Mouse (Mus musculus) layer of hippocampus, adult 2 months (tissue): ENCODE measurements around the gene Nudt8. TPM values are rescaled to one million over a fixed set of nuclear protein-coding genes. Genes with fewer than 3 reads are reported as not detected.
"Not testable (repeated sequence)": the region's sequence is repeated elsewhere in the genome, so short reads cannot be mapped to it uniquely, and the experiment has no call there.

ENCODE experiments used
- DNase-seq, 2 experiments: peaks; one replicate each; pipeline ENCODE4 v3.0.0; 2022; ENCODE audit warnings: low spot score in 2 of 2
- H3K27ac ChIP-seq: fragments of 200-600 bp; 2 replicates; pipeline ENCODE4 v1.8.1; 2022
- H3K4me3 ChIP-seq: fragments of 200-600 bp; 2 replicates; pipeline ENCODE4 v1.8.1; 2022; ENCODE audit warnings: mild to moderate bottlenecking
- CTCF ChIP-seq: fragments of 200-600 bp; conservative IDR thresholded peaks from 2 replicates; pipeline ENCODE4 v1.8.1; 2022; ENCODE audit warnings: antibody characterized with exemption, mild to moderate bottlenecking, moderate library complexity
- long read RNA-seq, 2 experiments: library from polyadenylated mRNA; stranded (forward); transcript quantifications; one replicate each; pipeline ENCODE4 v2.0.0; 2021; ENCODE audit warnings: borderline mapping rate in 2 of 2
- total RNA-seq, 2 experiments: library from RNA; stranded (reverse); gene quantifications; 2 replicates each; pipeline ENCODE4 v1.2.3; 2021

Gene Nudt8
- total RNA-seq: 10 to 100 TPM; 10.2 to 10.7 TPM
- long read RNA-seq, experiment 1, partial matches to known transcripts: 0 of 2 reads
- long read RNA-seq, experiment 1, other reads (novel, unspliced or antisense): 0 of 2 reads
- long read RNA-seq, experiment 2, transcript Nudt8-201 (4 exons, 787 nt): major isoform, 6 of 6 reads
- long read RNA-seq, experiment 2, partial matches to known transcripts: 0 of 6 reads
- long read RNA-seq, experiment 2, other reads (novel, unspliced or antisense): 0 of 6 reads

GRCm38 (mm10) chr19:4000119-4000900 lies at the start of gene Nudt8, which contains the start of gene Gm49405:
Gene Nudt8 (plus strand): TSS chr19:4000580.
Gene Gm49405 (plus strand): TSS chr19:4000626.
- peak; percentile 86 for TF ChIP-seq CTCF
- H3K4me3 ChIP-seq: peak within 1 kb of the TSS; percentile 75
- peak within 1 kb of the TSS; percentile 96 for H3K27ac ChIP-seq
- peak; percentile 92 to 95 for DNase-seq

- no peak for TF ChIP-seq CTCF
- Histone ChIP-seq H3K4me3 (no peak overlapping the region), H3K27ac (no peak overlapping the region)
- DNase-seq: no peak
Observed at GRCm38 (mm10) chr19:3951461-3951860, 48.9 kb upstream of the Nudt8 start.

- Histone ChIP-seq H3K4me3 (no peak overlapping the region), H3K27ac (no peak overlapping the region)
- no peak for DNase-seq
- no peak for TF ChIP-seq CTCF
Observed at GRCm38 (mm10) chr19:3952099-3952498, 48.3 kb upstream of the Nudt8 start.

- no peak for DNase-seq
- no peak overlapping the region for H3K27ac ChIP-seq
- TF ChIP-seq CTCF: no peak
- H3K4me3 ChIP-seq: no peak overlapping the region
Observed at GRCm38 (mm10) chr19:3955033-3955432, 45.3 kb upstream of the Nudt8 start.

- TF ChIP-seq CTCF: no peak
- DNase-seq: no peak
- H3K4me3 ChIP-seq: no peak overlapping the region
Observed at GRCm38 (mm10) chr19:3955804-3956203, 44.6 kb upstream of the Nudt8 start.

GRCm38 (mm10) chr19:3957296-3958036 lies 42.9 kb upstream of the Nudt8 start:
- not testable (repeated sequence) for DNase-seq, H3K27ac ChIP-seq, H3K4me3 ChIP-seq

More at GRCm38 (mm10) chr19:3955804-3956203, 44.6 kb upstream of the Nudt8 start:
- H3K27ac ChIP-seq: no peak overlapping the region

- Histone ChIP-seq H3K27ac (no peak within 1 kb of the TSS), H3K4me3 (no peak within 1 kb of the TSS)
- TF ChIP-seq CTCF: no peak
- peak in 1 of 2 experiments; percentile 45 for DNase-seq
Observed at GRCm38 (mm10) chr19:3958470-3958869, 41.9 kb upstream of the Nudt8 start, which contains the start of gene Aldh3b3. Gene Aldh3b3 (plus strand): TSS chr19:3958645.

- no peak for DNase-seq
- Histone ChIP-seq H3K4me3 (no peak overlapping the region), H3K27ac (no peak overlapping the region)
- TF ChIP-seq CTCF: no peak
Observed at GRCm38 (mm10) chr19:3959030-3959429, 41.4 kb upstream of the Nudt8 start.

GRCm38 (mm10) chr19:3960211-3960610 lies 40.2 kb upstream of the Nudt8 start:
- TF ChIP-seq CTCF: no peak
- H3K4me3 ChIP-seq: no peak overlapping the region
- no peak for DNase-seq
- no peak overlapping the region for H3K27ac ChIP-seq

- not testable (repeated sequence) for H3K27ac ChIP-seq, DNase-seq, H3K4me3 ChIP-seq
Observed at GRCm38 (mm10) chr19:3961805-3962204, 38.6 kb upstream of the Nudt8 start.

- peak; percentile 53 for TF ChIP-seq CTCF
- Histone ChIP-seq H3K4me3 (no peak overlapping the region), H3K27ac (no peak overlapping the region)
- DNase-seq: no peak
Observed at GRCm38 (mm10) chr19:3962469-3962868, 37.9 kb upstream of the Nudt8 start.

- no peak for TF ChIP-seq CTCF
Observed at GRCm38 (mm10) chr19:3964030-3964429, 36.4 kb upstream of the Nudt8 start.

More at GRCm38 (mm10) chr19:3964030-3964429, 36.4 kb upstream of the Nudt8 start:
- DNase-seq: no peak
- Histone ChIP-seq H3K4me3 (no peak overlapping the region), H3K27ac (no peak overlapping the region)
